Mouse (Mus musculus) megakaryocyte, adult 5-6 weeks (primary cell): ENCODE measurements around the gene Unc13d. TPM values are rescaled to one million over a fixed set of nuclear protein-coding genes. Genes with fewer than 3 reads are reported as not detected.
"Not testable (repeated sequence)": the region's sequence is repeated elsewhere in the genome, so short reads cannot be mapped to it uniquely, and the experiment has no call there.

Experiments used
- ATAC-seq: 2 replicates; pipeline ENCODE4 v1.8.0; 2016; ENCODE audit warnings: mild to moderate bottlenecking, inconsistent platforms; ENCODE audit not compliant: poor library complexity, severe bottlenecking
- total RNA-seq, 2 experiments: library from RNA; stranded (forward) in 1 of 2; stranded (reverse) in 1 of 2; fragments of 153-499, 151-499 nt in 1 of 2; fragments of 221-1000, 200-1000 nt in 1 of 2; gene quantifications; 2 replicates each; pipeline versions ENCODE4 v1.2.3 to v1.2.4; 2015 to 2017

Unc13d gene
- total RNA-seq (2015) (16.5 and 18.2 TPM in 2 replicates), total RNA-seq (2017) (26.7 and 27.7 TPM in 2 replicates)

DNA sequence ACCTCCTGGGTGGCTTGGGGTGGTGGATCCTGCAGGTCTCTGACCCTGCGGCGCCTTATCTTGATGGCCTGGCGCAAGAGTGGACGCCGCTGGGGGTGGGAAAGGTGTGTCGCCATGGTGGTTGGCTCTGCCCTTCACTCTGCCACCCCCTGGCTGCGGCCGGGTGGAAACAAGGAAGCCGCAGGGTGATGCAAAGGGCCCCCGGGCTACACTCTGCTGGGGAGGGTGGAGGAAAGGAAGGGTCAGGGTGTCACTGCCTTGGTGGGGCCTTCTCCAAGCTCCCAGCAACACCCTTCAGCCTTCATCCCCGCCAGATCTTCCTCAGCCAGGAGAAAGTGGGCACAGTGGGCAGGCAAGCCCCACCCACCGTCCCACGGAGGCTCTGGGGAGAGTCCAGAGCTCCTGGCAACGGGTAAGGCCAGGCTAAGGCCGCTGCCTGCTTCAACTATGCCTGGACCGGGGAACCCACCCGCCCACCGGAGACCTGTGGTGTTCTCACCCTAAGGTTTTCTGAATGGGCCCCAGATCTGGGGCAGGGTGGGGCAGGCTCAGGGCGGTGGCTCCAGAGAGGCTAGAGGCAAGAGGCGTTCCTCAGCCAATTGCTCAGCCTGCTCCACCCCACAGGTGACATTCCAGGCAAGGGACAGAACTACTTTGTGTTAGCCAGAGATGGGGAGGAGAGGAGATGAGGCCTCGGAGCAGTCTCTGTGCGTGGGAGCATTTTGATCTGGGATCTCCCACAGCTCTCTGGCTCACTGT, at the start of gene Unc13d:
Gene Unc13d, minus strand, starts transcription at position 516 of the 759 bp plus-strand sequence.
- peak; percentile 81 for ATAC-seq

GRCm38 (mm10) chr11:116126261-116126660, 48.5 kb upstream of the Unc13d start:
- no peak for ATAC-seq

DNA sequence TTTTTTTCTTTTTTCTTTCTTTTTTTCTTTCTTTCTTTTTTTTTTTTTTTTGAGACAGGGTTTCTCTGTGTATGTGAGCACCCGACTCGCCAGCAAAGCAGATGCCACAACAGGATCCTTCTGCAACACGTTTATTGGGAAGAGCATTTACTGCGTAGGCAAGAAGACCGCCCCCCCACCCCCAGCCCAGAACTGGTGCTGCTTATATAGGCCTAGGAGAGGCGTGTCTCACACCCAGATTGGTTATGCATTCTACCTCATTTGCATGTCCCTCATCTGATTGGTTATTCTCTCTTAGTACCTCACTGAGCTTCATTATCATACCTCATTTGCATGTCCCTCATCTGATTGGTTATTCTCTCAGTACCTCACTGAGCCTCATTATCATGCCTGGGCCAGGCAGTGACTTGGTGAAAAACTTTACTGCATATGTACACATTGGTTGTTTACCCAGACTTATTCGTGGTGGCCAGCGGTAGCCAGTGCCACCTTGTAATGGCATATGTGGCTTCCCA, 44.0 kb upstream of the Unc13d start:
- not testable (repeated sequence) for ATAC-seq

GRCm38 (mm10) chr11:116117819-116118218, 40.1 kb upstream of the Unc13d start:
- no peak for ATAC-seq

- no peak for ATAC-seq
Measured at GRCm38 (mm10) chr11:116117241-116117640, 39.5 kb upstream of the Unc13d start.

GRCm38 (mm10) chr11:116111611-116112203, 33.9 kb upstream of the Unc13d start:
- ATAC-seq, result no peak

DNA sequence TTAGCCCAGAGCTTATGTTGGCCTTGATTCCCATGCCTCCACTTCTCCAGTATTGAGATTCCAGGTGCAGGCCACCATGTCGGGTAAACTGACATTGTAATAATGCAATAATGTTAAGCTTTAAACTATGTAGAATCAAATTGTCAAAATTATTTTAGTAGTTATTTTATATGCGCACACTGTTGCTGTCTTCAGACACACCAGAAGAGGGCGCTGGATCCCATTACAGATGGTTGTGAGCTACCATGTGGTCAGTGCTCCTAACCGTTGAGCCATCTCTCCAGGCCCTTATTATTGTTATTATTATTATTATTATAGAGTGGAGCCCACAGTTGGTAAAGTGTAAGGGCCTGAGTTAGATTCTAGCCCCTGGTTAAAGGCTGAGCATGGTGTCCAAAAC, 33.3 kb upstream of the Unc13d start:
- no peak for ATAC-seq

GRCm38 (mm10) chr11:116110540-116110939, 32.8 kb upstream of the Unc13d start:
- ATAC-seq, result peak; percentile 60

DNA sequence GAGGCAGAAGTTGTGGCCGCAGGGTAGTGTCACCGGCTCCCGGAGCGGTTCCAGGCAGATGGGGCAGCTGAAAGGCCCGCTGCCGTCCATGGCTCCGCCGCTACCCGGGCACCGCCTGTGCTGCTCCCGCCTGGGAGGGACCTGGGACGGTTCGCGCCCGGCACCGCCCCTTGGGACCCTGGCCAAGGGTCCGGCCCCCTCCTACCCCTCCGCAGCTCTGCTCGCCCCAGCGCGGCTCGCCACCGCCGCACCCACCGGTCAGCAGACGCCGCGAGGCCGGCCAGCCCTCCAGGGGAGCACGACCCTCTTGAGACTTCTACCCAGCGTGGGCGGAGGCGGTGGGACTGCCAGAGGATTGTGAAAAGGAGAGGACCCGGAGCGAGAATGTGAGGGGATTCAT, 32.4 kb upstream of the Unc13d start:
- ATAC-seq, result no peak

GRCm38 (mm10) chr11:116109441-116110081, 31.8 kb upstream of the Unc13d start:
- 0 out of 2 replicates have a peak, but pooled peaks have one; percentile 24 for ATAC-seq

DNA sequence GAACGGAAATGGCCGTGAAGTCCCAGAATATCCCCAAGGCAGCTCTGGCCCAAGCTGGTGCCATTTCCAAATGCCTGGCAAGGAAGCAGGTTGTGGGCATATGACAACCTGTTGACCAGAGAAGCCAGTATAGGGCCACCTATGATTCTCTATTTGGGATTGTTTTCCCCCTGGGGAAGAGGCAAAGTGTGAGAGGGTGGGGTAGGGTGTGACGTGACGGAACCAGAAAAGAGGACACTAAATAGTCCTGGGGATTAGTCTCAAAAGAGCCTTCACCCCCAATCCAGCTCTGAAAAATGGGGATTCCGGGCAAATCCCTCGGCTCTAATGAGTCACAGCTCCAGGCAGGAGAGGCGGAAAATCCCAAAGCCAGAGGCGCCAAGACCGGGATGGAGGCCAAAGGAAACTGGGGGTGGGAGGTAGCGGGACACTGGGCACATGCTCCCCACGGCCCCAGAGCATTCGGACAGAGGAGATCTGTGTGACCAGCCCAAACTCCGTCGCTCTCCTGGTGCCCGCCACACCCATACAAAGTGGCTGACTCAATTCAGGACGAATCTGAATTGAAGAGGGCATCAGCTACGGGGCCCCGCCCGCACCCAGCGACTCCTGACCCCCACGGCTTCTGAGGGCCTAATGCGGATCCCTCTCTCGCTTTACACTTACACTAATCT, 30.8 kb upstream of the Unc13d start:
- no peak for ATAC-seq

DNA sequence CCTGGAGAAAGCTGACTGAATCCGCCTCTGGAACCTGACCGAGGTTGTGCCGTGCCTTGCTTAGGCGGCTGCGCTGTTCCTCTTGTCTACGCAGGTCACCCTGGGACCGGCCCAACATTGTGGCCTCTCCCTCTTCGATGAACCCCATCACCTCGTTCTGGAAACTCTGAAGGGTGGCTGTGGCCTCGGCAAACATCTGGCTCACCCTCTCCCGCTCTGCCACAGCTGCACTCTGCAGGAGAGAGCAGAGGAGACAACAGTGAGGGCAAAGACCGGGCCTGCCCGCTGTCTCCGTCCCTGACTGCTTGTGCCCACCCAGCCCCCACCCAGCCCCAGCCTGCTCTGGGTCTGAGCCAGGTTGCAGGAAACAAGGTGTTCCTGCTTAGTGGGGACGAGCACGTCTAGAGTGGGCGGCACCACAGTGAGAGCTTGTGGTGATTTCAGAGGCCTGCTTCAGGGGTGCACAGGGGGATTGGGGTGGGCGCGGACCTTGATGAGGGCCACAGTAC, 30.1 kb upstream of the Unc13d start:
- no peak for ATAC-seq

DNA sequence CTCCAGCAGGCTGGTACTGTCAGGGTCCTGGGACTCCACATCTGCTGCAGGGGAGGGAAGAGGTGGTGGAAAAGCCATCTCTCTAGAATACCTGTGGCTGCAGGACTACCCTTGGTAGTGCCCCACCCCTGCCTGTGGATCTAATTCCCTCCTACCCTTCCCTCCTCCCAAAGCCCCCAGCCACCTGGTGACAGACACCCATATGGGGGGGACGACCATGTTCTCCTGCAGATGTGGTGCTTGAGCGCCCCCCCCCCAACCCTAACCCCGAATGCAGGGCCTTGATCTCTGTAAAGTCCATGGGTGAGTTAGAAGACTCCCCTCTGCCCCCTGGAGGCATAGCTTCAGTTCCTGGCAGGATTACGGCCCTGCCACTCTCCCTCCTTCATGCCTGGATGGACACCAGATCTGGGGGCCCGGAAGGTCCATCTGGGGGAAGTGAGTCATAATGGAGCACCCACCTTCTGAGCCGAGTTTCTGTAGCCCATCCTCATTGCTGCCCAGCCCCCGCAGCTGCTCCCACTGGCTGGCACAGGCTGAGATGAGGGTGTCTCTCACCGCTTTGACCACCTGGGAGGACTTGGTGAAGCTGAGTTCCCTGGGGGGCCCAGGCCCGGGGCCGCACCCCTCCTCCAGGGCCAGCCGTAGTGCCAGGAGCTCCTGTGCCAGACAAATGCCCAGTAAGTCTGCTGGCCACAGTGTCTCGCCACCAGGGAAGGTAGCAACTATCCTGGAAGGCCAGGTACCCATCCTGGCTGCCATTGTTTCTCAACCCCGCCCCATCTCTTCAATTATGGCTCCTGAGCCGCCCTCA, 29.4 kb upstream of the Unc13d start:
- ATAC-seq, result no peak

GRCm38 (mm10) chr11:116106154-116106962, 28.6 kb upstream of the Unc13d start:
- no peak for ATAC-seq

GRCm38 (mm10) chr11:116105065-116105464, 27.3 kb upstream of the Unc13d start:
- ATAC-seq, result no peak

DNA sequence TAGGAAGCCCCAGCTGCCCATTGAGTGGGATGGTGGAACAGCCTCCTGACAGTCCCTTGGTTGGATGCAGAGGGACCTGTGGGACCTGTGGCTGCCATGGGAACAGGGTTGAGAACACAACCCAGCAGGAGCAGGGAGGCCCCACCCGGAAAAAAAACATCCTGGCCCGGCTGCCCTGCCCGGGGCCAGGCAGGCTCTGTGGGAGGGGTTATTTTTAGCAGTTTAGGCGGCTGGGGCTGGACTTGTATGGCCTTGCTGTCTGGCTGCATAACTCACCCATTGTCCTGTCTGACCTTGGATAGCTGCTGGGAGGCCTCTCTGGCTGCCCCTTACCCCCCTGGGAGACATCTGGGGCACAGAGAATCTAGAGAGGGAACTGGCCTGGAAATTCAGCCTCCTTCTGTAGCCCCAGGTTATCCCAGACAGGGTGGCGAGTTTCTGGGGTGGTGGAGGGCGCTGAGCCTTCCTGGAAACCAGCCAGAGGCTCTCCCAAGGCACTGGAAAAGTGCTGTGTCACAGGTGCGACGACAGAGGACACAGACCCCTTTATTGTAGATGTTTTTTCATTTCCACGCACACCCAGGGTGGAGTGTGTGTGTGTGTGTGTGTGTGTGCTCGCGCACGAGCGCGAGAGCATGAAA, 26.4 kb upstream of the Unc13d start:
- ATAC-seq, result no peak

- ATAC-seq, result no peak
Measured at GRCm38 (mm10) chr11:116103572-116103971, 25.8 kb upstream of the Unc13d start.

DNA sequence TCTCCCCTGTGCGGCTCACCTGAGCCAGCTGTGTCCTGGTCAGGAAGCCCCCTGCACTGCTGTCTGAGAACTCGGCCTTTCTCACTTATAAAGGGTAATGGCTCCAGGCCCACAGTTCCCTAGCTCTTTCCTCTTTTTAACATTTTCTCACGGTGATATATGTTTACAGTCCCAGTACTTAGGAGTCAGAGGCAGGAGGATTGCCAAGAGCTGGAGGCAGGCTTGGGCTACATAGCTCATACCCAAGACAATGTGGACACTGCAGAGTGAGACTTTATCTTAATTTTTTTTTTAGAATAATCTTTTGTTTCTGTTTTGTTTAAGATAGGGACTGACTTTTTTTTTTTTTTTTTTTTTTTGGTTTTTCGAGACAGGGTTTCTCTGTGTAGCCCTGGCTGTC, 24.7 kb upstream of the Unc13d start:
- no peak for ATAC-seq

- no peak for ATAC-seq
Measured at GRCm38 (mm10) chr11:116101931-116102381, 24.2 kb upstream of the Unc13d start.
